Comparison of ENCODE assay signal across 25 mouse cellular contexts in genomic region chr1:78810904-78811303, GRCm38 (mm10). TPM values are rescaled to one million over a fixed set of nuclear protein-coding genes. Genes with fewer than 3 reads are reported as not detected.
"Had no signal": no experiment of that assay in that cellular context is flagged by ENCODE, and none has a peak within 500 bp of the region (broad histone marks: within the 10 kb centered on the region; RNA-seq: fewer than 3 reads in every experiment).

No protein-coding gene starts in this region.

- H3K27me3 ChIP-seq: embryonic facial prominence, embryonic 12.5 days; embryonic facial prominence, embryonic 13.5 days; embryonic facial prominence, embryonic 15.5 days; forebrain, embryonic 12.5 days; forebrain, embryonic 13.5 days; forebrain, embryonic 15.5 days had no signal

- H3K4me2 ChIP-seq: embryonic facial prominence, embryonic 12.5 days; embryonic facial prominence, embryonic 13.5 days; embryonic facial prominence, embryonic 15.5 days; forebrain, embryonic 12.5 days; forebrain, embryonic 13.5 days; forebrain, embryonic 15.5 days had no signal

- H3K36me3 ChIP-seq: embryonic facial prominence, embryonic 10.5 days; embryonic facial prominence, embryonic 12.5 days; embryonic facial prominence, embryonic 13.5 days; embryonic facial prominence, embryonic 15.5 days; forebrain, embryonic 10.5 days; forebrain, embryonic 12.5 days; forebrain, embryonic 15.5 days had no signal

- DNase-seq: cerebellum, adult 9-10 months; cerebellum, adult 9-11 months; cerebellum, postnatal 10 days; cerebellum, postnatal 14 days; cerebellum, postnatal 25 days; cerebellum, postnatal 36 days; embryo, embryonic 11 days; forebrain, postnatal 0 days; gastrocnemius, adult 2 months; gastrocnemius, postnatal 10 days; gastrocnemius, postnatal 14 days; gastrocnemius, postnatal 25 days; gastrocnemius, postnatal 36 days; heart, adult 11 months; heart, adult 18-20 months; heart, adult 2 months had no signal

- H3K4me3 ChIP-seq: embryonic facial prominence, embryonic 10.5 days; embryonic facial prominence, embryonic 12.5 days; embryonic facial prominence, embryonic 13.5 days; embryonic facial prominence, embryonic 15.5 days; erythroblast, embryonic 14.5 days; forebrain, embryonic 10.5 days; forebrain, embryonic 12.5 days; forebrain, embryonic 13.5 days; forebrain, embryonic 15.5 days; gastrocnemius, adult 2 months; heart, adult 2 months had no signal

RNA-seq across cellular contexts. Expression of gene Kcne4, which starts 5.7 kb away (rescaled TPM):
- polyA plus RNA-seq: erythroblast, embryonic 14.5 days had no signal
